Mouse (Mus musculus) ES-E14 (cell line): Measurements from ENCODE around the gene Stx1a.

Source experiments
- HCFC1 ChIP-seq: IDR thresholded peaks from 2 replicates; pipeline ENCODE4 v1.6.1; 2012; ENCODE audit warnings: low read length, inconsistent platforms, borderline replicate concordance; ENCODE audit not compliant: insufficient read depth
- MAFK ChIP-seq: IDR thresholded peaks from 2 replicates; pipeline ENCODE4 v1.6.1; 2014; ENCODE audit warnings: mild to moderate bottlenecking, low read depth, low read length, inconsistent platforms; ENCODE audit not compliant: insufficient read depth
- ZNF384 ChIP-seq: IDR thresholded peaks from 2 replicates; pipeline ENCODE4 v1.6.1; 2012; ENCODE audit warnings: low read depth, low read length, inconsistent platforms

GRCm38 (mm10) chr5:135025899-135026298, 2.6 kb downstream of the Stx1a start:
- TF ChIP-seq MAFK, result no peak
- TF ChIP-seq ZNF384, result no peak
- no peak for TF ChIP-seq HCFC1
